ENCODE assay signal across 29 mouse cellular contexts in genomic region chr6:106441246-106441645, GRCm38 (mm10).
DNase-seq lines count a peak whose midpoint lies in the region; ATAC-seq and TF ChIP-seq lines count a peak whose summit lies in the region.
"Had no signal": no experiment of that assay in that cellular context is flagged by ENCODE, and none has a peak within 500 bp of the region (broad histone marks: within the 10 kb centered on the region; RNA-seq: fewer than 3 reads in every experiment).

No protein-coding gene starts in this region.

- WGBS in cerebellum, adult 2 months, result 15% methylated on average over 3 of the region's 3 CpGs
- 77% methylated on average over 3 of the region's 3 CpGs for WGBS in neural tube, embryonic 13.5 days
- 56% methylated on average over 3 of the region's 3 CpGs for WGBS in macrophage (ENCODE audit: missing documents)
- 76% methylated on average over 3 of the region's 3 CpGs for WGBS in kidney, embryonic 15.5 days

- no peak for ATAC-seq in neural tube, embryonic 13.5 days (ENCODE audit: low read depth)
- ATAC-seq in kidney, embryonic 15.5 days (replicated peaks; ENCODE audit: low FRiP score), result no peak
- ATAC-seq: forebrain, embryonic 15.5 days; hindbrain, postnatal 0 days; inflammation-experienced regulatory T-cells, adult 6 months; intestine, postnatal 0 days had no signal

- H3K27me3 ChIP-seq in cerebellum, adult 2 months (ENCODE audit: control insufficient read depth, insufficient read depth, low read length), result no peaks in the 10 kb centered on the region
- no peaks in the 10 kb centered on the region for H3K27me3 ChIP-seq in neural tube, embryonic 13.5 days
- no peaks in the 10 kb centered on the region for H3K27me3 ChIP-seq in kidney, embryonic 15.5 days
- H3K27me3 ChIP-seq: CH12.LX; embryonic facial prominence, embryonic 13.5 days; forebrain, embryonic 12.5 days; forebrain, embryonic 15.5 days; heart, embryonic 12.5 days; heart, embryonic 15.5 days had no signal

- H3K79me2 ChIP-seq in macrophage (ENCODE audit: inconsistent target), result no peaks in the 10 kb centered on the region

- peak in 1 of 2 experiments; percentile 65 for DNase-seq in cerebellum, adult 2 months
- DNase-seq in cerebellum, adult 18-20 months, result no peak
- no peak for DNase-seq in neural tube, embryonic 10.5 days (ENCODE audit: extremely low spot score, low spot score)
- DNase-seq: adrenal gland, adult 2 months; adrenal gland, postnatal 14 days; B cell, adult 2 months; embryo, embryonic 11 days; gastrocnemius, postnatal 25 days; heart, adult 18-20 months; heart, postnatal 10 days; heart, postnatal 36 days; kidney, adult 2 months had no signal

- peak overlapping the region; percentile 87 for H3K27ac ChIP-seq in cerebellum, adult 2 months (ENCODE audit: insufficient read depth, low read length)
- 0 out of 2 replicates have a peak overlapping the region, but pooled peaks have one; percentile 23 for H3K27ac ChIP-seq in neural tube, embryonic 13.5 days (replicated peaks)
- peak overlapping the region; percentile 71 for H3K27ac ChIP-seq in macrophage
- H3K27ac ChIP-seq in kidney, embryonic 15.5 days, result no peak overlapping the region
- H3K27ac ChIP-seq: embryonic facial prominence, embryonic 10.5 days; embryonic facial prominence, embryonic 13.5 days; forebrain, embryonic 12.5 days; forebrain, embryonic 15.5 days; heart, embryonic 15.5 days; hindbrain, embryonic 10.5 days; hindbrain, embryonic 14.5 days; hindbrain, postnatal 0 days had no signal

- no peak overlapping the region for H3K4me2 ChIP-seq in neural tube, embryonic 13.5 days
- H3K4me2 ChIP-seq in kidney, embryonic 15.5 days, result no peak overlapping the region
- H3K4me2 ChIP-seq: embryonic facial prominence, embryonic 13.5 days; forebrain, embryonic 12.5 days; forebrain, embryonic 15.5 days; heart, embryonic 12.5 days; heart, embryonic 15.5 days; hindbrain, embryonic 14.5 days had no signal

- no peaks in the 10 kb centered on the region for H3K9me3 ChIP-seq in neural tube, embryonic 13.5 days
- H3K9me3 ChIP-seq in kidney, embryonic 15.5 days (replicated peaks), result no peaks in the 10 kb centered on the region
- H3K9me3 ChIP-seq: embryonic facial prominence, embryonic 10.5 days; embryonic facial prominence, embryonic 13.5 days; forebrain, embryonic 12.5 days; forebrain, embryonic 15.5 days; G1E; heart, embryonic 12.5 days; heart, embryonic 15.5 days; hindbrain, embryonic 10.5 days had no signal

- H3K36me3 ChIP-seq in neural tube, embryonic 13.5 days, result no peaks in the 10 kb centered on the region
- H3K36me3 ChIP-seq in macrophage (ENCODE audit: inconsistent target), result no peaks in the 10 kb centered on the region
- no peaks in the 10 kb centered on the region for H3K36me3 ChIP-seq in kidney, embryonic 15.5 days
- H3K36me3 ChIP-seq: embryonic facial prominence, embryonic 10.5 days; embryonic facial prominence, embryonic 13.5 days; forebrain, embryonic 12.5 days; forebrain, embryonic 15.5 days; G1E; heart, embryonic 12.5 days; heart, embryonic 15.5 days; hindbrain, embryonic 10.5 days had no signal

- peaks cover 19% of the 10 kb centered on the region; the same call in 1 of the 2 replicates for H3K4me1 ChIP-seq in cerebellum, adult 2 months (ENCODE audit: control insufficient read depth, insufficient read depth, low read length)
- H3K4me1 ChIP-seq in neural tube, embryonic 13.5 days (replicated peaks), result peaks cover 13% of the 10 kb centered on the region; the same call in 1 of the 2 replicates
- no peaks in the 10 kb centered on the region for H3K4me1 ChIP-seq in kidney, embryonic 15.5 days
- H3K4me1 ChIP-seq: embryonic facial prominence, embryonic 10.5 days; embryonic facial prominence, embryonic 13.5 days; forebrain, embryonic 12.5 days; forebrain, embryonic 15.5 days; heart, embryonic 12.5 days; heart, embryonic 15.5 days; hindbrain, embryonic 10.5 days had no signal

- H3K4me3 ChIP-seq in cerebellum, adult 2 months (replicated peaks; ENCODE audit: insufficient read depth, low read depth, low read length), result no peak overlapping the region
- H3K4me3 ChIP-seq in neural tube, embryonic 13.5 days, result no peak overlapping the region
- no peak overlapping the region for H3K4me3 ChIP-seq in macrophage (ENCODE audit: inconsistent target)
- H3K4me3 ChIP-seq in kidney, embryonic 15.5 days (replicated peaks), result no peak overlapping the region
- H3K4me3 ChIP-seq: embryonic facial prominence, embryonic 10.5 days; embryonic facial prominence, embryonic 13.5 days; erythroblast, embryonic 14.5 days; forebrain, embryonic 12.5 days; forebrain, embryonic 15.5 days; heart, embryonic 12.5 days; heart, embryonic 15.5 days; hindbrain, embryonic 10.5 days had no signal

- TF ChIP-seq CTCF in cerebellum, adult 2 months (IDR thresholded peaks at IDR 0.05; ENCODE audit: borderline replicate concordance, insufficient read depth, low read depth, low read length), result no peak

- H3K9ac ChIP-seq in neural tube, embryonic 13.5 days, result no peak overlapping the region
- no peak overlapping the region for H3K9ac ChIP-seq in kidney, embryonic 15.5 days
- H3K9ac ChIP-seq: embryonic facial prominence, embryonic 13.5 days; forebrain, embryonic 12.5 days; forebrain, embryonic 15.5 days; heart, embryonic 12.5 days; heart, embryonic 15.5 days; hindbrain, embryonic 14.5 days had no signal

- no peak for TF ChIP-seq POLR2A in cerebellum, adult 2 months (IDR thresholded peaks at IDR 0.05; ENCODE audit: borderline replicate concordance, insufficient read depth, low read length)
